Mouse (Mus musculus) neural tube, embryonic 11.5 days (tissue): ENCODE measurements around the gene Irf2bp2. TPM values are rescaled to one million over a fixed set of nuclear protein-coding genes. Genes with fewer than 3 reads are reported as not detected.

Experiments used
- ATAC-seq: fragments of 200-750 bp; cut with Nextera tagmentation; 2 replicates; pipeline ENCODE4 v1.8.0; 2017; ENCODE audit warnings: moderate number of reproducible peaks, mild to moderate bottlenecking, moderate TSS enrichment, moderate library complexity; ENCODE audit not compliant: insufficient read depth, low FRiP score, low TSS enrichment
- DNase-seq: peaks from one replicate; pipeline ENCODE4 v3.0.0-alpha.2; 2015; ENCODE audit warnings: low spot score
- H3K27ac ChIP-seq: fragments of 300-500 bp; sonication (generic); 2 replicates; pipeline ENCODE4 v1.5.1; 2014; ENCODE audit warnings: low read depth, mild to moderate bottlenecking, low read length
- H3K27me3 ChIP-seq: fragments of 300-500 bp; sonication (generic); 2 replicates; pipeline ENCODE4 v1.6.1; 2014; ENCODE audit warnings: mild to moderate bottlenecking, low read length, mixed read lengths; ENCODE audit not compliant: control insufficient read depth, insufficient read depth
- H3K36me3 ChIP-seq: fragments of 300-500 bp; sonication (generic); 2 replicates; pipeline ENCODE4 v1.6.1; 2014; ENCODE audit warnings: mild to moderate bottlenecking, low read length, moderate library complexity, mixed read lengths; ENCODE audit not compliant: control insufficient read depth, insufficient read depth
- H3K4me1 ChIP-seq: fragments of 300-500 bp; sonication (generic); 2 replicates; pipeline ENCODE4 v1.6.1; 2014; ENCODE audit warnings: low read length, mixed read lengths; ENCODE audit not compliant: control insufficient read depth, insufficient read depth
- H3K4me2 ChIP-seq: fragments of 300-500 bp; sonication (generic); 2 replicates; pipeline ENCODE4 v1.6.1; 2014; ENCODE audit warnings: low read depth, mild to moderate bottlenecking, moderate library complexity
- H3K4me3 ChIP-seq: fragments of 300-500 bp; sonication (generic); 2 replicates; pipeline ENCODE4 v1.5.1; 2014; ENCODE audit warnings: low read depth, low read length
- H3K9ac ChIP-seq: fragments of 300-500 bp; sonication (generic); 2 replicates; pipeline ENCODE4 v1.6.1; 2014; ENCODE audit warnings: mild to moderate bottlenecking, low read length
- H3K9me3 ChIP-seq: fragments of 300-500 bp; sonication (generic); 2 replicates; pipeline ENCODE4 v1.6.1; 2016; ENCODE audit warnings: low read length; ENCODE audit not compliant: control insufficient read depth
- WGBS: fragments of 180-500 bp; shearing (Covaris S2); extraction: QIAGEN DNeasy Blood & Tissue Kit; methylation state at CpG from one replicate; pipeline ENCODE4 v1.1.7; 2014; 5-methylcytosine and 5-hydroxymethylcytosine counted together
- polyA plus RNA-seq: library from polyadenylated mRNA; unstranded; fragments of >200 nt; fragmentation: Nextera tagmentation; extraction: Ambion mirVana; gene quantifications from 2 replicates; pipeline ENCODE4 v1.2.1, GENCODE M21; 2014

The Irf2bp2 gene
- polyA plus RNA-seq, 1 experiment from 2014 or later: 4.7 TPM

- WGBS: 90% methylated on average over 9 of the region's 9 CpGs
- Histone ChIP-seq H3K9ac (no peak overlapping the region), H3K4me1 (no peaks in the 10 kb centered on the region), H3K36me3 (no peaks in the 10 kb centered on the region), H3K4me3 (no peak overlapping the region), H3K27me3 (no peaks in the 10 kb centered on the region), H3K4me2 (no peak overlapping the region), H3K9me3 (no peaks in the 10 kb centered on the region), H3K27ac (no peak overlapping the region)
- no peak for DNase-seq
- no peak for ATAC-seq
These were observed 28.5 kb upstream of the Irf2bp2 start for GRCm38 (mm10) chr8:126622111-126622795.

- H3K27ac ChIP-seq: no peak overlapping the region
- no peak for ATAC-seq
- H3K36me3 ChIP-seq: no peaks in the 10 kb centered on the region
- H3K4me1 ChIP-seq: no peaks in the 10 kb centered on the region
- H3K9me3 ChIP-seq: no peaks in the 10 kb centered on the region
- no peak overlapping the region for H3K4me2 ChIP-seq
- no peaks in the 10 kb centered on the region for H3K27me3 ChIP-seq
- no peak overlapping the region for H3K4me3 ChIP-seq
- no peak overlapping the region for H3K9ac ChIP-seq
- WGBS: 73% methylated on average over 3 of the region's 3 CpGs
- no peak for DNase-seq
These were observed 26.9 kb upstream of the Irf2bp2 start for GRCm38 (mm10) chr8:126620721-126621120.

GRCm38 (mm10) chr8:126619487-126619886, 25.7 kb upstream of the Irf2bp2 start:
- Histone ChIP-seq H3K36me3 (no peaks in the 10 kb centered on the region), H3K9ac (no peak overlapping the region), H3K4me3 (no peak overlapping the region), H3K9me3 (no peaks in the 10 kb centered on the region), H3K4me1 (no peaks in the 10 kb centered on the region), H3K27ac (no peak overlapping the region), H3K27me3 (no peaks in the 10 kb centered on the region), H3K4me2 (no peak overlapping the region)
- WGBS: 92% methylated on average over 6 of the region's 6 CpGs
- DNase-seq: no peak
- ATAC-seq: no peak

GRCm38 (mm10) chr8:126617665-126618064, 23.9 kb upstream of the Irf2bp2 start:
- no peak overlapping the region for H3K4me3 ChIP-seq
- H3K4me2 ChIP-seq: no peak overlapping the region
- no peak overlapping the region for H3K9ac ChIP-seq
- no peaks in the 10 kb centered on the region for H3K4me1 ChIP-seq
- no peaks in the 10 kb centered on the region for H3K36me3 ChIP-seq
- no peaks in the 10 kb centered on the region for H3K27me3 ChIP-seq
- DNase-seq (no peak), ATAC-seq (no peak)
- no peaks in the 10 kb centered on the region for H3K9me3 ChIP-seq
- 95% methylated on average over 5 of the region's 5 CpGs for WGBS
- H3K27ac ChIP-seq: no peak overlapping the region

GRCm38 (mm10) chr8:126616736-126617135, 22.9 kb upstream of the Irf2bp2 start:
- H3K9ac ChIP-seq: no peak overlapping the region
- no peak overlapping the region for H3K4me3 ChIP-seq
- no peak for DNase-seq
- no peaks in the 10 kb centered on the region for H3K27me3 ChIP-seq
- no peak for ATAC-seq
- H3K4me1 ChIP-seq: no peaks in the 10 kb centered on the region
- no peak overlapping the region for H3K4me2 ChIP-seq
- WGBS: 81% methylated on average over 5 of the region's 5 CpGs
- H3K27ac ChIP-seq: no peak overlapping the region
- no peaks in the 10 kb centered on the region for H3K36me3 ChIP-seq
- H3K9me3 ChIP-seq: no peaks in the 10 kb centered on the region

GRCm38 (mm10) chr8:126615765-126616164, 22.0 kb upstream of the Irf2bp2 start:
- Histone ChIP-seq H3K9ac (no peak overlapping the region), H3K27ac (no peak overlapping the region), H3K9me3 (no peaks in the 10 kb centered on the region), H3K27me3 (no peaks in the 10 kb centered on the region), H3K36me3 (no peaks in the 10 kb centered on the region), H3K4me3 (no peak overlapping the region), H3K4me1 (no peaks in the 10 kb centered on the region), H3K4me2 (no peak overlapping the region)
- no peak for ATAC-seq
- no peak for DNase-seq
- 59% methylated on average over 9 of the region's 9 CpGs for WGBS

GRCm38 (mm10) chr8:126614740-126615132, 20.9 kb upstream of the Irf2bp2 start:
- no peak overlapping the region for H3K4me3 ChIP-seq
- H3K36me3 ChIP-seq: no peaks in the 10 kb centered on the region
- H3K27me3 ChIP-seq: no peaks in the 10 kb centered on the region
- DNase-seq (no peak), ATAC-seq (no peak)
- H3K27ac ChIP-seq: no peak overlapping the region
- WGBS: 76% methylated on average over 5 of the region's 5 CpGs
- H3K9me3 ChIP-seq: no peaks in the 10 kb centered on the region
- H3K4me2 ChIP-seq: no peak overlapping the region
- H3K4me1 ChIP-seq: no peaks in the 10 kb centered on the region
- H3K9ac ChIP-seq: no peak overlapping the region

- no peaks in the 10 kb centered on the region for H3K36me3 ChIP-seq
- no peak for ATAC-seq
- H3K4me3 ChIP-seq: no peak overlapping the region
- 83% methylated on average over 8 of the region's 8 CpGs for WGBS
- no peak overlapping the region for H3K9ac ChIP-seq
- no peak overlapping the region for H3K4me2 ChIP-seq
- H3K4me1 ChIP-seq: no peaks in the 10 kb centered on the region
- H3K9me3 ChIP-seq: no peaks in the 10 kb centered on the region
- no peak for DNase-seq
- no peaks in the 10 kb centered on the region for H3K27me3 ChIP-seq
- H3K27ac ChIP-seq: no peak overlapping the region
These were observed 20.4 kb upstream of the Irf2bp2 start for GRCm38 (mm10) chr8:126614062-126614739.

- no peaks in the 10 kb centered on the region for H3K36me3 ChIP-seq
- ATAC-seq: no peak
- H3K27me3 ChIP-seq: no peaks in the 10 kb centered on the region
- H3K4me2 ChIP-seq: no peak overlapping the region
- WGBS: 56% methylated on average over 5 of the region's 5 CpGs
- DNase-seq: no peak
- no peaks in the 10 kb centered on the region for H3K4me1 ChIP-seq
- H3K27ac ChIP-seq: no peak overlapping the region
- H3K9me3 ChIP-seq: no peaks in the 10 kb centered on the region
- no peak overlapping the region for H3K9ac ChIP-seq
- no peak overlapping the region for H3K4me3 ChIP-seq
These were observed 19.4 kb upstream of the Irf2bp2 start for GRCm38 (mm10) chr8:126613143-126613542.
